Mouse (Mus musculus): Measurements from ENCODE around the gene Gm26897. TPM values are rescaled to one million over a fixed set of nuclear protein-coding genes. Genes with fewer than 3 reads are reported as not detected.

Gene Gm26897
- polyA plus RNA-seq, 1 experiment from 2014 or later: not detected

- H3K27ac ChIP-seq (replicated peaks; ENCODE audit: low read depth, low read length): no peak overlapping the region
- no peak overlapping the region for H3K4me2 ChIP-seq (ENCODE audit: low read depth, low read length)
- WGBS: 27% methylated on average over 8 of the region's 8 CpGs
- H3K9me3 ChIP-seq (ENCODE audit: control insufficient read depth, low read length): peaks cover 11% of the 10 kb centered on the region
- H3K36me3 ChIP-seq (ENCODE audit: control insufficient read depth, insufficient read depth, low read length): no peaks in the 10 kb centered on the region
- H3K27me3 ChIP-seq (replicated peaks; ENCODE audit: control insufficient read depth, insufficient read depth, low read length): no peaks in the 10 kb centered on the region
- no peaks in the 10 kb centered on the region for H3K4me1 ChIP-seq (ENCODE audit: control insufficient read depth, insufficient read depth, low read length)
- ATAC-seq (ENCODE audit: low read depth): no peak
- H3K9ac ChIP-seq (ENCODE audit: low read depth, low read length): no peak overlapping the region
- DNase-seq (ENCODE audit: low spot score): peak; percentile 28
- no peak overlapping the region for H3K4me3 ChIP-seq (ENCODE audit: low read depth, low read length)
Measured at GRCm38 (mm10) chr5:111709195-111709901, 24.4 kb upstream of the Gm26897 start.

DNA sequence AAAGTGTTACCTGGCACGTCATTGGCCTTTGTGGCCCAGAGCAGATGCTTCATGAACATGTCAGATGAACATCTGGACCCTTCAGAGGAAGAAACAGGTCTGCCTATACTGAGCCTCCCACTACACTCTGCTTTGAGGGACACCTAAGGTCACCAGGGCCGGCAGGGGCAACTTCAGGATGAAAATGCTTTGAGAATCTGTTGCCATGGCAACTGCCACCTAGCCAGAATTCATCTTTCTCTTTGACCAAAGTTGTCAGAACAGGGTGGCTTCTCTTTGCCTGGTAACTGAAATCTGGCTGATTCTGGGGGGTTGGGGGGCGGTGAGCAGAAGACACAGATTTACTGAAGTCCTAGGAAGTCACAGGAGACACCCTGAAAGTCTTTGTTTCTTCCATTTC lies 14.7 kb upstream of the Gm26897 start:
- Histone ChIP-seq H3K36me3 (ENCODE audit: control insufficient read depth, insufficient read depth, low read length) (no peaks in the 10 kb centered on the region), H3K4me1 (ENCODE audit: control insufficient read depth, insufficient read depth, low read length) (peaks cover 10% of the 10 kb centered on the region; the same call in 1 of the 2 replicates), H3K4me3 (ENCODE audit: low read depth, low read length) (no peak overlapping the region), H3K4me2 (ENCODE audit: low read depth, low read length) (no peak overlapping the region), H3K9me3 (ENCODE audit: control insufficient read depth, low read length) (no peaks in the 10 kb centered on the region), H3K27me3 (replicated peaks; ENCODE audit: control insufficient read depth, insufficient read depth, low read length) (no peaks in the 10 kb centered on the region), H3K27ac (replicated peaks; ENCODE audit: low read depth, low read length) (no peak overlapping the region), H3K9ac (ENCODE audit: low read depth, low read length) (no peak overlapping the region)
- ATAC-seq (ENCODE audit: low read depth) (no peak), DNase-seq (ENCODE audit: low spot score) (no peak)
- WGBS: 66% methylated on average over 3 of the region's 3 CpGs

DNA sequence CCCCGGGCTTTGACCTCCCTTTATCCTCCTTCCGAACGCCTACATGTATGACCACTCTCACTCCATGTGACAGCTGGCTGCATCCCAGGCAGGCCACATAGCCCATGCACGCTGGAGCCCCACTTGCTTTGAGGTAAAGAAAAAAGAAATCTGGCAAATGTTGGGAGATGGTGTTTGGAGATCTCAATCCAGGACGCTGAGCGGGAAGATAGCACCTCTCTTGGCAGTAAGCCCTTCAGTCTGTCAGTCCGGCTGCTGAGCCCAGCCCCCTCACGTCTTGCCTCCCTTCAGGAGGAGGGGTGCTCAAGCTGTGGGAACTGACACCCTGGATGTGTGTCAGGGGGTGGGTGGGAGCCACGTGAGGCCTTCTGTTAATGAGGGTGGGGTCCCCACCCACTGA lies 13.0 kb upstream of the Gm26897 start:
- DNase-seq (ENCODE audit: low spot score) (no peak), ATAC-seq (ENCODE audit: low read depth) (no peak)
- Histone ChIP-seq H3K4me2 (ENCODE audit: low read depth, low read length) (no peak overlapping the region), H3K4me3 (ENCODE audit: low read depth, low read length) (no peak overlapping the region), H3K4me1 (ENCODE audit: control insufficient read depth, insufficient read depth, low read length) (peaks cover 27% of the 10 kb centered on the region), H3K27ac (replicated peaks; ENCODE audit: low read depth, low read length) (no peak overlapping the region), H3K27me3 (replicated peaks; ENCODE audit: control insufficient read depth, insufficient read depth, low read length) (no peaks in the 10 kb centered on the region), H3K9ac (ENCODE audit: low read depth, low read length) (no peak overlapping the region), H3K36me3 (ENCODE audit: control insufficient read depth, insufficient read depth, low read length) (no peaks in the 10 kb centered on the region), H3K9me3 (ENCODE audit: control insufficient read depth, low read length) (no peaks in the 10 kb centered on the region)
- WGBS: 64% methylated on average over 9 of the region's 9 CpGs

DNA sequence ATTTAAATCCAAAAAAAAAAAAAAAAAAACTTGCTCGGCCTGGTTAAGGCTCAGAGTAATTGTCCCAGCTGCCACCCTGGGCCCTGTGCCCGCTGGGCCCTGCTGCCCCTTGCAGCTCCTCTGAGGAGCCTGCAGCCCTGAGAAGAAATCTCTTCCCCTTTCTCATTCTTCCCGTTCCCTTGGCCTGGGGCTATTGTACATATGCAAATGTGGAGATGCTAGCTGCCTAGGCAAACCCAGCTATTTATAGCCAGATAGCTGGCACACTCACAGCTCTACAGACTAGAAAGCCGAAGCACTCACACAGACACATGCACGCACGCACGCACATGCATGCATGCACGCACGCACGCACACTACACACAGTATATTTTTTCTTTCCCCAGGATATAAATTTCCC lies 9.0 kb upstream of the Gm26897 start:
- no peaks in the 10 kb centered on the region for H3K27me3 ChIP-seq (replicated peaks; ENCODE audit: control insufficient read depth, insufficient read depth, low read length)
- no peaks in the 10 kb centered on the region for H3K36me3 ChIP-seq (ENCODE audit: control insufficient read depth, insufficient read depth, low read length)
- 44% methylated on average over 10 of the region's 10 CpGs for WGBS
- ATAC-seq (ENCODE audit: low read depth): peak; percentile 65
- H3K9me3 ChIP-seq (ENCODE audit: control insufficient read depth, low read length): no peaks in the 10 kb centered on the region
- no peak overlapping the region for H3K9ac ChIP-seq (ENCODE audit: low read depth, low read length)
- 0 out of 2 replicates have a peak overlapping the region, but pooled peaks have one; percentile 2 for H3K4me2 ChIP-seq (ENCODE audit: low read depth, low read length)
- peaks cover 26% of the 10 kb centered on the region for H3K4me1 ChIP-seq (ENCODE audit: control insufficient read depth, insufficient read depth, low read length)
- H3K27ac ChIP-seq (replicated peaks; ENCODE audit: low read depth, low read length): no peak overlapping the region
- peak; percentile 85 for DNase-seq (ENCODE audit: low spot score)
- H3K4me3 ChIP-seq (ENCODE audit: low read depth, low read length): no peak overlapping the region

GRCm38 (mm10) chr5:111725195-111725920 lies 8.4 kb upstream of the Gm26897 start:
- WGBS: 55% methylated on average over 22 of the region's 22 CpGs
- peaks cover 26% of the 10 kb centered on the region for H3K4me1 ChIP-seq (ENCODE audit: control insufficient read depth, insufficient read depth, low read length)
- H3K9me3 ChIP-seq (ENCODE audit: control insufficient read depth, low read length): no peaks in the 10 kb centered on the region
- no peak for DNase-seq (ENCODE audit: low spot score)
- H3K9ac ChIP-seq (ENCODE audit: low read depth, low read length): no peak overlapping the region
- H3K36me3 ChIP-seq (ENCODE audit: control insufficient read depth, insufficient read depth, low read length): no peaks in the 10 kb centered on the region
- H3K27me3 ChIP-seq (replicated peaks; ENCODE audit: control insufficient read depth, insufficient read depth, low read length): no peaks in the 10 kb centered on the region
- no peak overlapping the region for H3K27ac ChIP-seq (replicated peaks; ENCODE audit: low read depth, low read length)
- H3K4me2 ChIP-seq (ENCODE audit: low read depth, low read length): no peak overlapping the region
- ATAC-seq (ENCODE audit: low read depth): no peak
- H3K4me3 ChIP-seq (ENCODE audit: low read depth, low read length): no peak overlapping the region

DNA sequence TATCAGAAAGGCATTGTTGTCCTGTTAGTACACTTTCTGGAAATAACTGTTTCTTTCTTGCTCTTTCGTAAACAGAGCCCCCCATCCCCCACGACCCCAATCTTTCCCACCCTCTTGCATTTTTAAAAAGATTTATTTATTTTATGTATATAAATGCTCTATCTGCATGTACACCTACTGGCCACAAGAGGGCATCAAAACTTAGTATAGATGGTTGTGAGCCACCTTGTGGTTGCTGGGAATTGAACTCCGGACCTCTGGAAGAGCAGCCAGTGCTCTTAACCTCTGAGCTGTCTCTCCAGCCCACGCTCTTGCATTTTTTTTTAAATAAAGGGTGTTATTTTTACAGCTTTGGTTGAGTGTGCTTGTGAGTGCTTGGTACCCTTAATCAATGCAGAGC lies 5.3 kb upstream of the Gm26897 start:
- Histone ChIP-seq H3K4me3 (ENCODE audit: low read depth, low read length) (no peak overlapping the region), H3K9ac (ENCODE audit: low read depth, low read length) (no peak overlapping the region), H3K27me3 (replicated peaks; ENCODE audit: control insufficient read depth, insufficient read depth, low read length) (no peaks in the 10 kb centered on the region), H3K9me3 (ENCODE audit: control insufficient read depth, low read length) (no peaks in the 10 kb centered on the region), H3K36me3 (ENCODE audit: control insufficient read depth, insufficient read depth, low read length) (no peaks in the 10 kb centered on the region), H3K4me1 (ENCODE audit: control insufficient read depth, insufficient read depth, low read length) (peaks cover 24% of the 10 kb centered on the region), H3K27ac (replicated peaks; ENCODE audit: low read depth, low read length) (no peak overlapping the region), H3K4me2 (ENCODE audit: low read depth, low read length) (no peak overlapping the region)
- no peak for ATAC-seq (ENCODE audit: low read depth)
- 84% methylated on average over 4 of the region's 4 CpGs for WGBS
- DNase-seq (ENCODE audit: low spot score): no peak

GRCm38 (mm10) chr5:111730560-111731167 lies 3.1 kb upstream of the Gm26897 start:
- ATAC-seq (ENCODE audit: low read depth) (peak; percentile 22; the same call in 1 of the 2 replicates), DNase-seq (ENCODE audit: low spot score) (no peak)
- 0 out of 2 replicates have a peak, but pooled peaks cover 3% of the 10 kb centered on the region for H3K9me3 ChIP-seq (ENCODE audit: control insufficient read depth, low read length)
- WGBS: 44% methylated on average over 16 of the region's 16 CpGs
- no peaks in the 10 kb centered on the region for H3K36me3 ChIP-seq (ENCODE audit: control insufficient read depth, insufficient read depth, low read length)
- H3K4me3 ChIP-seq (ENCODE audit: low read depth, low read length): no peak overlapping the region
- H3K4me1 ChIP-seq (ENCODE audit: control insufficient read depth, insufficient read depth, low read length): peaks cover 6% of the 10 kb centered on the region
- no peaks in the 10 kb centered on the region for H3K27me3 ChIP-seq (replicated peaks; ENCODE audit: control insufficient read depth, insufficient read depth, low read length)
- H3K27ac ChIP-seq (replicated peaks; ENCODE audit: low read depth, low read length): no peak overlapping the region
- 0 out of 2 replicates have a peak overlapping the region, but pooled peaks have one; percentile 14 for H3K9ac ChIP-seq (ENCODE audit: low read depth, low read length)
- H3K4me2 ChIP-seq (ENCODE audit: low read depth, low read length): no peak overlapping the region

DNA sequence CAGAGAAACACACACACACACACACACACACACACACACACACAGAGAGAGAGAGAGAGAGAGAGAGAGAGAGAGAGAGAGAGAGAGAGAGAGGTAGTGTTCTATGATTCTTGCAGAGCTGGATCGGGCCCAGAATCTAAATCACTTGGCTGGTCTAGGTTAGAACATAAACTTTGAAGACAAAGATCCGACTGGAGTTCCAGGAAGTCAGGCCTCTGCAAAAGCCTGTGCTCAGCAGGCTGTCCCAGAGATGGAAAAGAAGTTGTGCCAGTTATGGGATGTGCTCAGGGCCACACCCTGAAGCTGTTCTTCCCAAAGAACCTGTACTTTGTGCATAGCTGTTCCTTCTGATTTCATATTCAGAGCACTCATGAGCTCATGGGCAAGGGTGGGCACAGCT lies 1.5 kb upstream of the Gm26897 start:
- DNase-seq (ENCODE audit: low spot score): peak; percentile 69
- 0 out of 2 replicates have a peak, but pooled peaks cover 3% of the 10 kb centered on the region for H3K4me1 ChIP-seq (ENCODE audit: control insufficient read depth, insufficient read depth, low read length)
- H3K36me3 ChIP-seq (ENCODE audit: control insufficient read depth, insufficient read depth, low read length): no peaks in the 10 kb centered on the region
- H3K9ac ChIP-seq (ENCODE audit: low read depth, low read length): no peak overlapping the region
- 0 out of 2 replicates have a peak, but pooled peaks cover 3% of the 10 kb centered on the region for H3K9me3 ChIP-seq (ENCODE audit: control insufficient read depth, low read length)
- no peak overlapping the region for H3K4me3 ChIP-seq (ENCODE audit: low read depth, low read length)
- H3K27ac ChIP-seq (replicated peaks; ENCODE audit: low read depth, low read length): no peak overlapping the region
- no peak overlapping the region for H3K4me2 ChIP-seq (ENCODE audit: low read depth, low read length)
- 41% methylated on average over 2 of the region's 2 CpGs for WGBS
- no peak for ATAC-seq (ENCODE audit: low read depth)
- H3K27me3 ChIP-seq (replicated peaks; ENCODE audit: control insufficient read depth, insufficient read depth, low read length): no peaks in the 10 kb centered on the region

Measured in embryonic facial prominence, embryonic 14.5 days (tissue).